Mouse (Mus musculus) heart, embryonic 13.5 days (tissue): Measurements from ENCODE around the gene A830031A19Rik. TPM values are rescaled to one million over a fixed set of nuclear protein-coding genes. Genes with fewer than 3 reads are reported as not detected.
A peak's percentile ranks its signal among the peaks of the same experiment; 100 is the strongest.

Experiments
- ATAC-seq: fragments of 200-750 bp; cut with Nextera tagmentation; 2 replicates; pipeline ENCODE4 v1.8.0; 2017; ENCODE audit warnings: moderate TSS enrichment; ENCODE audit not compliant: insufficient number of reproducible peaks, low FRiP score, low TSS enrichment; ENCODE audit errors: extremely low read depth
- H3K27ac ChIP-seq: fragments of 300-500 bp; sonication (generic); replicated peaks from 2 replicates; pipeline ENCODE4 v1.5.1; 2015; ENCODE audit warnings: moderate library complexity, mild to moderate bottlenecking, inconsistent platforms
- H3K27me3 ChIP-seq: fragments of 300-500 bp; sonication (generic); replicated peaks from 2 replicates; pipeline ENCODE4 v1.6.1; 2015; ENCODE audit warnings: mild to moderate bottlenecking, inconsistent platforms
- H3K36me3 ChIP-seq: fragments of 300-500 bp; sonication (generic); 2 replicates; pipeline ENCODE4 v1.6.1; 2015; ENCODE audit warnings: mild to moderate bottlenecking, inconsistent platforms
- H3K4me1 ChIP-seq: fragments of 300-500 bp; sonication (generic); 2 replicates; pipeline ENCODE4 v1.6.1; 2015; ENCODE audit warnings: inconsistent platforms
- H3K4me2 ChIP-seq: fragments of 300-500 bp; sonication (generic); 2 replicates; pipeline ENCODE4 v1.6.1; 2015; ENCODE audit warnings: inconsistent platforms, mild to moderate bottlenecking, moderate library complexity
- H3K4me3 ChIP-seq: fragments of 300-500 bp; sonication (generic); 2 replicates; pipeline ENCODE4 v1.5.1; 2015; ENCODE audit warnings: moderate library complexity, mild to moderate bottlenecking, inconsistent platforms
- H3K9ac ChIP-seq: fragments of 300-500 bp; sonication (generic); 2 replicates; pipeline ENCODE4 v1.6.1; 2015; ENCODE audit warnings: inconsistent platforms, mild to moderate bottlenecking, moderate library complexity
- H3K9me3 ChIP-seq: fragments of 300-500 bp; sonication (generic); 2 replicates; pipeline ENCODE4 v1.6.1; 2016; ENCODE audit warnings: inconsistent platforms
- WGBS: fragments of 180-500 bp; shearing (Covaris S2); methylation state at CpG from one replicate; pipeline ENCODE4 v1.1.7; 2015; ENCODE audit warnings: mixed read lengths; 5-methylcytosine and 5-hydroxymethylcytosine counted together
- polyA plus RNA-seq: library from polyadenylated mRNA; unstranded; fragments of >200 nt; fragmentation: Nextera tagmentation; extraction: Ambion mirVana; gene quantifications from 2 replicates; pipeline ENCODE4 v1.2.1, GENCODE M21; 2015

A830031A19Rik gene
- polyA plus RNA-seq, 1 experiment from 2014 or later, result not detected

- H3K4me3 ChIP-seq, result 0 out of 2 replicates have a peak overlapping the region, but pooled peaks have one; percentile 9
- H3K36me3 ChIP-seq, result peaks cover 30% of the 10 kb centered on the region
- no peaks in the 10 kb centered on the region for H3K27me3 ChIP-seq
- no peaks in the 10 kb centered on the region for H3K9me3 ChIP-seq
- H3K27ac ChIP-seq, result 0 out of 2 replicates have a peak overlapping the region, but pooled peaks have one; percentile 9
- no peak for ATAC-seq
- peaks cover 45% of the 10 kb centered on the region for H3K4me1 ChIP-seq
- H3K9ac ChIP-seq, result peak overlapping the region; percentile 12; the same call in 1 of the 2 replicates
- peak overlapping the region; percentile 92 for H3K4me2 ChIP-seq
- 53% methylated on average over 1 of the region's 1 CpGs for WGBS
Measured at GRCm38 (mm10) chr11:24083076-24083405, 8.2 kb upstream of the A830031A19Rik start.

DNA sequence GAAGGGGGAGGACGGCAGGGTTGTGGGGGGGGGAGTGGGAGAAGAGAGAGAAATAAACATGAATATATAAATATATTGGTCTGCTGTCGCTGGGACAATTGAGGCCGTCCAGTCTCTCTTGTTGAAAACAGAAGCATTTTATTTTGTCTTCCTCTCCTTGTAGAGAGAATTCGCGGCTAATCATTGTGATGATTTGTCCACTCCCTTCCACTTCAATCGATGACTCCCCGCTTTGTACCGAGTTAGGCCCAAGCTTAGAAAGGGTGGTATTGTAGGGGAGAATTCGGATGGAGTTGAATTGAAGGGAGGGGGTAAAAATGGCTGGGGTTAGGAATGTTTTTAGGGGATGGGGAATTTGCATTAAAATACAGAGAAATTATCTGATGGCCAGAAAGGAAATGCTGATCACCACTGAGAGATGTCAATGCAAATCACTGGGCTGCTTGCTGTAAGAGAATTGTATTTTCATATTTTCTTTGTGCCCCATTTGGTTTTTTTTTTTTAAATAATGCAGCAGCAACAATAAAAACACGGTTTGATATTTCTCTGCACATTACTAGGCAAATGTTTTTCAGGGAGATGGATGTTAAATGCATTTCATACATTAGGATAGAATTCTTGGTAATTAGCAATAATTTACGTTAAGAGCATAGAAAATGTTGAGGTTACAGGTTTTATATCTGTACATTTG, 7.7 kb upstream of the A830031A19Rik start:
- Histone ChIP-seq H3K4me2 (peak overlapping the region; percentile 92), H3K4me1 (peaks cover 45% of the 10 kb centered on the region), H3K4me3 (peak overlapping the region; percentile 68), H3K9me3 (no peaks in the 10 kb centered on the region), H3K36me3 (peaks cover 25% of the 10 kb centered on the region), H3K27me3 (no peaks in the 10 kb centered on the region), H3K27ac (peak overlapping the region; percentile 94), H3K9ac (peak overlapping the region; percentile 92)
- 35% methylated on average over 11 of the region's 11 CpGs for WGBS
- ATAC-seq, result no peak

- no peak for ATAC-seq
- Histone ChIP-seq H3K4me1 (peaks cover 45% of the 10 kb centered on the region), H3K4me3 (peak overlapping the region; percentile 68), H3K4me2 (peak overlapping the region; percentile 92), H3K9ac (peak overlapping the region; percentile 92), H3K36me3 (peaks cover 18% of the 10 kb centered on the region), H3K9me3 (no peaks in the 10 kb centered on the region), H3K27me3 (no peaks in the 10 kb centered on the region), H3K27ac (peak overlapping the region; percentile 94)
- under 1% methylated on average over 43 of the region's 43 CpGs for WGBS
Measured at GRCm38 (mm10) chr11:24081687-24082384, 7.0 kb upstream of the A830031A19Rik start.

DNA sequence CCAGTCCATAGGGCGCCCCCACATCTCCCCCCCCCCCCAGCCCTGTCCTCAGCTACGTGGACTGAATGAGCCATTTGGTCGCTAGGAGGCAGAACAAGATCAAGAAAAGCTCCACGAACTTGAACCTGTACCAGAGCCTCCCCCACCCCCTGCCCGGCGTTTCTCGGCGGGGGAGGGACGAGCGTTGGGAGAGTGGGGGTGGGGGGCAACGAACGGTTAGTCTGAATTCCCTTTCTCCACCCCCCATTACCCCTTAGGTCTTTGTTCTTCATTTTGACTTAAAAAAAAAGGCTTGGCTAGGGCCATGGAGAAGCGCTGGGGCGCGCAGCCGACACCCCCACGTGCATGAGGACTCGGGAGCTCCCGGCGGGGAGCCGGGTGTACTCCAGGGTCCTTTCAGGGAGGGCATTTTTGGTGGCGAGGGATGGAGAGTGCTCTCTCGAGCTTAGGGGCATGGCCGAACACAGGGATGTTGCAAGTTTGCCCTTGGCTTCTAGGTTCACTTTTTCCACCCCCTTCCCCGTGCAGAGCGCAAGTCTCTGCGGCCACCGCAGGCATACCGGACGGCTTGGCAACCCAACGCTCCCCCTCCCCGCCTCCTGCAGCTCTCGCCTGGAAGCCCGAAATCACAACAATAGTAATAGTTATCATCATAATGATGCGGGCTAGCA, 6.3 kb upstream of the A830031A19Rik start:
- H3K4me2 ChIP-seq, result peak overlapping the region; percentile 92
- peak overlapping the region; percentile 68 for H3K4me3 ChIP-seq
- peak overlapping the region; percentile 92 for H3K9ac ChIP-seq
- H3K27ac ChIP-seq, result peak overlapping the region; percentile 94
- peak; percentile 37; the same call in 1 of the 2 replicates for ATAC-seq
- WGBS, result under 1% methylated on average over 35 of the region's 35 CpGs
- H3K4me1 ChIP-seq, result peaks cover 40% of the 10 kb centered on the region
- H3K9me3 ChIP-seq, result no peaks in the 10 kb centered on the region
- H3K36me3 ChIP-seq, result peaks cover 11% of the 10 kb centered on the region
- H3K27me3 ChIP-seq, result no peaks in the 10 kb centered on the region

DNA sequence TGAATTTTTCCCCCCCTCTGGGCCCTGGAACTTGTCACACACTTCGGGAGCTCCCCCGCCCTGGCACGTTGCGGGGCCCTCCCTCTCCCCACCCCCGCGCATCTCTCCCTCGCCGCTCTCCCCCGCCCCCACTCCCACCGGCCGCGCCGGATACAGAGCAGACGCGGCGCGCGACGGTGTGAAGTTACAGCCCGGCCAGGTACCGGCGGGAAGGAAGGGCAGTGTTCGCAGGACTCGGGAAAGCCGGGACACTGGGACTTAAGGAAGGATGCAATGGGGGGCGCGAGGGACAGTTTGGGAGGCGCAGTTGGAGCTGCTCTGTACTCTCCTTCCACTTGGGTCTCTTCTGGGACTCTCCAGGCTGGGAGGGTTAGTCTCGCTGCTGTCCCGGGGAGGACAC, 5.7 kb upstream of the A830031A19Rik start:
- ATAC-seq, result no peak

DNA sequence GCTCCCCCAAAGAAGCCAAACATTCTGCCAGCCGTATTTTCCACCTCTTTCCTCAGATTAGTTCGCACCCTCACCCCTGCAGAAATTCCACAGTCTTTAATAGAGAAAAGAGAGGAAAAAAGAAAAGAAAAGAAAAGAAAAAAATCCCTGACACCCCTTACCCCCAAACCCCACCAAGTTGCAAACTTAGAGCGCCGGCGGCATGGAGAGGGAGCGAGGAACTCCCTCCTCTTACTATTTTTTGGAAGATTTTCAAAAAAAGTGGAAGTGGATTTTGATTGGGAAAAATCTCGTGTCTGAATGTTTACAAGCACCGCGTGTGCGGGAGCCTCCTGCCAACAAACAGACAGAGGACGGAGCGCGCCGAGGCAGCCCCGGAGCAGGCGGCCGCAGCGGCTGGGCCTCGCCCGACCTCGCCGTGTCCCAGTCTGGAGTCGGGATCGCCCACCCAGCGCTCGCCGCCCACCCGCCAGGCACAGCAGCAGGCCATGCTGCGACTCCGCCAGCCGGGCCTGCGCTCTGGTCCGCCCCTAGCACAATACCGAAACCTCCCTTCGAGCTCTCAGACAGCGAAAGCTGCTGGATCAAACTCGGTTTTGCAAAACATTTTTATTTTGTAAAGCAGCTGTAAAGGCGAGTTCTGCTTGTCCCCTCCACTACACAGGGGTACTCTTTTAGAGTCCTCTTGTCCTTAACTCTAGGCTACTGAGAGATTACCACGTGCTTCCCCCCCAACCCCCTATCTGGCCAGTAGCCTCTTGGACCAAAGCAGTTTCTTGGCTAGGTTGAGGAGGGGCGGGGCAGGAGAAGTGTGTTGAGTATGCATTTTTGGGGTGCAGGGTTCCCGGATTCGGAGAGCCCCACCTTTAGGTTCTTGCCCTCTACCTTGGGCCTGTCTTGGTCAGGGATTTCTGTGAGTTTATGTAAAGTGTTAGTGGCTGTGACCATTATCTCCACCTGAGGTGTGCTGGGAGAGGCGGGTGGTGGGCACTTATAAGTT, 4.8 kb upstream of the A830031A19Rik start:
- Histone ChIP-seq H3K4me1 (peaks cover 37% of the 10 kb centered on the region), H3K36me3 (no peaks in the 10 kb centered on the region), H3K27me3 (peaks cover 8% of the 10 kb centered on the region), H3K27ac (peak overlapping the region; percentile 94), H3K4me2 (peak overlapping the region; percentile 92), H3K9ac (peak overlapping the region; percentile 92), H3K9me3 (no peaks in the 10 kb centered on the region), H3K4me3 (peak overlapping the region; percentile 68)
- ATAC-seq, result no peak
- under 1% methylated on average over 42 of the region's 43 CpGs for WGBS

More for the DNA sequence above, 5.7 kb upstream of the A830031A19Rik start:
- Histone ChIP-seq H3K36me3 (peaks cover 5% of the 10 kb centered on the region), H3K4me3 (peak overlapping the region; percentile 68), H3K9me3 (no peaks in the 10 kb centered on the region), H3K9ac (peak overlapping the region; percentile 92), H3K27me3 (0 out of 2 replicates have a peak, but pooled peaks cover 1% of the 10 kb centered on the region), H3K27ac (peak overlapping the region; percentile 94), H3K4me2 (peak overlapping the region; percentile 92), H3K4me1 (peaks cover 34% of the 10 kb centered on the region)
- WGBS, result 0% methylated on average over 30 of the region's 30 CpGs

DNA sequence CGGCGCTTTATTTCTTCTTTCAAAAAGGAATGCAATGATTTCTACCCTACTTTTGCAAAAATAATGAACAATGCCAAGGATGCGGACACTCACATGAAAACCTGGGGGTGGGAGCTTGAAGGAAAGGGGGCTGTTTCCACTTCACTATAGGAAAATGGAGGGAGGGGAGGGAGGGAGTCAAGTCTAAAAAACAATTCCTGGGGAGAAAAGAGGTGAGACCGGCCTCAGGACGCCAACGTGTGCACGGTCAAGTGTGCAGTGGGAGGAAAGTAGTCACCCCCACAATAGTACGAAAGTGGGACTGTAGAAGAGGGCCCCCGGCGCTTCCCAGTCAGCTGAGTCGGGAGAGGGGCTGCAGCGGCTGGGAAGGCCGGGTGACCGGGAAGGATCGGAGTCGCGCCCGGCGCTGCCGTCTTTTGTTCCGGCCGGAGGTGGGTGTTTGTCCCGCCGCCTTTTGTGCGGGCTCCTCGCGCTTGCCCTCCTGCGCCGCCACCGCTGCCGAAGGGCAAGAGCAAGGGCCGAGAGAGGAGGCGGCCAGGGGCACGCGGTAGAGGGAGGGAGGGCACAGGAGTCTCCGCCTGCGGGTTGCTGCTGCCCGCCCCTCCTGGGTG, 4.0 kb upstream of the A830031A19Rik start:
- Histone ChIP-seq H3K27me3 (peaks cover 15% of the 10 kb centered on the region), H3K36me3 (no peaks in the 10 kb centered on the region), H3K4me3 (peak overlapping the region; percentile 68), H3K27ac (peak overlapping the region; percentile 94), H3K9me3 (no peaks in the 10 kb centered on the region), H3K4me2 (peak overlapping the region; percentile 92), H3K9ac (peak overlapping the region; percentile 92), H3K4me1 (peaks cover 39% of the 10 kb centered on the region)
- WGBS, result 2% methylated on average over 38 of the region's 38 CpGs
- ATAC-seq, result no peak

DNA sequence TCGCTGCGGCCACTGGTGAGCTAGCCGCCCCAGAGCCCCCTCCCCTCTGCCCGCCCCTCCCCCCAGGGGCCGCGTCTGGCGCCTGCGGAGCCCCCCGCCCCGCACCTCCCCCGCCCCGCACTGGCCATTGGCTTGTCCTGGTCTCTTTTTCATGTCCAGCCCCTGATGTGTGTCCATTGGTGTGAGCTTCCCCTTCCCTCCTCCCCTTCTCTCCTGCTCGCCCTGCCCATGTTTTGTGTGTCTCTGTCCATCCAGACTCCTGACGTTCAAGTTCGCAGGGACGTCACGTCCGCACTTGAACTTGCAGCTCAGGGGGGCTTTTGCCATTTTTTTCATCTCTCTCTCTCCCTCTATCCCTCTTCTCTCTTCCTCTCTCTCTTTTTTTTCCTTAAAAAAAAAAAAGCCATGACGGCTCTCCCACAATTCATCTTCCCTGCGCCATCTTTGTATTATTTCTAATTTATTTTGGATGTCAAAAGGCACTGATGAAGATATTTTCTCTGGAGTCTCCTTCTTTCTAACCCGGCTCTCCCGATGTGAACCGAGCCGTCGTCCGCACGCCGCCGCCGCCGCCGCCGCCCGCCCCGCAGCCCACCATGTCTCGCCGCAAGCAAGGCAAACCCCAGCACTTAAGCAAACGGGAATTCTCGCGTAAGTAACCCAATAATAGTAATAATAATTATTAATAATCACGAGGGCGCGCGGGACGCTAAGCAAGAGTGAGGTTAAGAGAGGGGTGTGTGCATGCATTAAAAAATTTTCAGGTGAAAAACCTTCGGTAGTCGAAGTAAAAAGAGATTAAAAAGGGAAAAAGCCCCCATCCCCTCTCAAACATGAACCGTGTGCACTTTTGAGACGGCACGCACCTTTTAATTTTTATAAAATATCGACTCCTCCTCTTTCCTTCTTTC, 3.2 kb upstream of the A830031A19Rik start, which contains the start of gene Bcl11a:
Bcl11a (plus strand) TSS at position 262 of the 911 bp plus-strand sequence.
- Histone ChIP-seq H3K4me1 (peaks cover 33% of the 10 kb centered on the region), H3K4me3 (peak within 1 kb of the TSS; percentile 68), H3K9ac (peak within 1 kb of the TSS; percentile 92), H3K27me3 (peaks cover 23% of the 10 kb centered on the region), H3K9me3 (no peaks in the 10 kb centered on the region), H3K36me3 (no peaks in the 10 kb centered on the region), H3K27ac (peak within 1 kb of the TSS; percentile 94), H3K4me2 (peak within 1 kb of the TSS; percentile 92)
- WGBS, result under 1% methylated on average over 44 of the region's 51 CpGs
- ATAC-seq, result peak; percentile 60; the same call in 1 of the 2 replicates

DNA sequence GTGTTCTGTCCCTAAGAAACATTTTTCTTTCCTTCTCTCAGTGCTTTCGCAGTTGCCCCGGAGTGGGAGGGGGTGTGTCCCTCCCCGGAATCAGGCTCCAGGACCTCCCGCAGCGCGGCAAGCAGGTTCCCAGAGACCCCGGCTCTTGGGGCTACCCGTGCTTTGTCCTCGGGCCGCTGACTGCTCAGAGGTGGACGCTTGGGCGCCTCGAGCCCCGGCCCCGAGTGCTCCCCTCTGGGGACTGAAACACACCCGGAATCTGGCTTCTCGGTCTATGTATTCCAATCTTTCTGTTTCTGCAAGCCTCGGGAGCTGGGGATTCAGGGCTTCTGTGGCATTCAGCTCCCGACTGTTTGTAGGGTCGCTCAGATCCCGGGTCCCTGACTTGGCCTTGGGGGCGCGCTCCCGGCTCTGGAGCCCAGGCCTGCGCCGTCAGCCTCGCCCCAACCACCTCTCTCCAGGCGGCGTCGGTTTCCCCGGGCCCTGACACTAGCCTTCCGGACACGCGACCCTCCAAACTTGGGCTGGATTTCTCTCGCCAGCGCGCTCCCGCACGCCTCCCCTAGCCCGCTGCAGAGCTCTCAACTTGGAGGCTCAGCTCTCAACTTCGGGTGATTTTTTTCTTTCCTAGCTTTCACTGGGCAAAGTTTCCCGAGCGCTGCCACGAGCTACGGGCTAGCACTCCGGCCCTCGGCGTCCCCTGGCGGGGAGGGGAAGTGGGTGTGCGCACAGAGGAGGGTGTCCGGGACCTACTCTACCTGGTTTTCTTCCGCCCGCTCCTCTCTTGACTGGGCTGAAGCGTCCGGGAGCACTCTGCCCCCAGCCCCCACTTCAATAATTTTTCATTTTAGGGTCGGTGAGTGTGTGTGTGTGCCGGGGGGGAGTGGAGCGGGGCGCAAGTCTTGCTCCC, 2.2 kb upstream of the A830031A19Rik start:
- ATAC-seq, result no peak; the same call in 1 of the 2 replicates
- H3K9ac ChIP-seq, result peak overlapping the region; percentile 92
- under 1% methylated on average over 57 of the region's 59 CpGs for WGBS
- H3K9me3 ChIP-seq, result no peaks in the 10 kb centered on the region
- no peaks in the 10 kb centered on the region for H3K36me3 ChIP-seq
- H3K27ac ChIP-seq, result peak overlapping the region; percentile 94
- H3K4me2 ChIP-seq, result peak overlapping the region; percentile 92
- peak overlapping the region; percentile 68 for H3K4me3 ChIP-seq
- peaks cover 29% of the 10 kb centered on the region for H3K27me3 ChIP-seq
- peaks cover 25% of the 10 kb centered on the region for H3K4me1 ChIP-seq
